Mouse (Mus musculus) intestine, embryonic 16.5 days (tissue): ENCODE results near the gene Slc2a8. TPM values are rescaled to one million over a fixed set of nuclear protein-coding genes. Genes with fewer than 3 reads are reported as not detected.

Experiments
- ATAC-seq: fragments of 200-750 bp; cut with Nextera tagmentation; 2 replicates; pipeline ENCODE4 v1.8.0; 2017; ENCODE audit warnings: moderate TSS enrichment, moderate library complexity
- H3K27ac ChIP-seq: fragments of 300-500 bp; sonication (generic); 2 replicates; pipeline ENCODE4 v1.5.1; 2014; ENCODE audit warnings: mild to moderate bottlenecking, low read length
- H3K27me3 ChIP-seq: fragments of 300-500 bp; sonication (generic); replicated peaks from 2 replicates; pipeline ENCODE4 v1.6.1; 2014; ENCODE audit warnings: low read length, control low read depth, mixed read lengths; ENCODE audit not compliant: control insufficient read depth, insufficient read depth
- H3K36me3 ChIP-seq: fragments of 300-500 bp; sonication (generic); 2 replicates; pipeline ENCODE4 v1.6.1; 2014; ENCODE audit warnings: low read length, control low read depth; ENCODE audit not compliant: control insufficient read depth, insufficient read depth
- H3K4me1 ChIP-seq: fragments of 300-500 bp; sonication (generic); 2 replicates; pipeline ENCODE4 v1.6.1; 2014; ENCODE audit warnings: low read length, control low read depth, mixed read lengths; ENCODE audit not compliant: control insufficient read depth, insufficient read depth
- H3K4me2 ChIP-seq: fragments of 300-500 bp; sonication (generic); 2 replicates; pipeline ENCODE4 v1.6.1; 2014; ENCODE audit warnings: low read depth, low read length, control low read depth
- H3K4me3 ChIP-seq: fragments of 300-500 bp; sonication (generic); 2 replicates; pipeline ENCODE4 v1.5.1; 2014; ENCODE audit warnings: mild to moderate bottlenecking, low read length
- H3K9ac ChIP-seq: fragments of 300-500 bp; sonication (generic); 2 replicates; pipeline ENCODE4 v1.6.1; 2014; ENCODE audit warnings: low read depth, low read length
- H3K9me3 ChIP-seq: fragments of 300-500 bp; sonication (generic); 2 replicates; pipeline ENCODE4 v1.6.1; 2016; ENCODE audit warnings: low read length, control low read depth; ENCODE audit not compliant: control insufficient read depth
- WGBS: fragments of 180-500 bp; shearing (Covaris S2); extraction: QIAGEN DNeasy Blood & Tissue Kit; methylation state at CpG from one replicate; pipeline ENCODE4 v1.1.7; 2014; 5-methylcytosine and 5-hydroxymethylcytosine counted together
- polyA plus RNA-seq: library from polyadenylated mRNA; unstranded; fragments of >200 nt; fragmentation: Nextera tagmentation; extraction: Ambion mirVana; gene quantifications from 2 replicates; pipeline ENCODE4 v1.2.1, GENCODE M21; 2015

The Slc2a8 gene
- polyA plus RNA-seq, 1 experiment from 2014 or later: 21.5 TPM

- no peak overlapping the region for H3K27ac ChIP-seq
- 87% methylated on average over 2 of the region's 2 CpGs for WGBS
- H3K4me3 ChIP-seq: no peak overlapping the region
- no peaks in the 10 kb centered on the region for H3K4me1 ChIP-seq
- ATAC-seq: no peak
- no peaks in the 10 kb centered on the region for H3K36me3 ChIP-seq
- no peaks in the 10 kb centered on the region for H3K9me3 ChIP-seq
- no peak overlapping the region for H3K4me2 ChIP-seq
- H3K27me3 ChIP-seq: no peaks in the 10 kb centered on the region
- no peak overlapping the region for H3K9ac ChIP-seq
These were observed 17.9 kb upstream of the Slc2a8 start for GRCm38 (mm10) chr2:32999752-33000151.

DNA sequence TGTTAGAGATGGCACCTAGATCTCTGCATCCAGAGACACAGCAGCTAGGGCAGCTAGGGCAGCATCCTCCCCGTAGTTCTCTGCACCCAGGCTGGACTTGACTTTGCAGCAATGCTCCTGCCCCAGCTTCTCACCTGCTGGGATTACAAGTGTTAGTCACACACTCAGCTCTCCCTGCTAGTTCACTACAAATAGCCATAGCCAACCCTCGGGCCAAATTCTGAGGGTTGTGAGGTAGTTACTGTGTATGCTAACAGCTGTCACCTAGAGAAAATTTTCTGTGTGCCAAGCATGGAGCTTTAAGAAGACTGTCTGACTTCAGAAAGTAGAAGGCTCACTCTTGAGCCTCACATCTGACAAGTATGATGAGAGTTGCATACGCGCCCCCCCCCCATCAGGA, 15.9 kb upstream of the Slc2a8 start:
- H3K27me3 ChIP-seq: no peaks in the 10 kb centered on the region
- no peaks in the 10 kb centered on the region for H3K36me3 ChIP-seq
- no peaks in the 10 kb centered on the region for H3K4me1 ChIP-seq
- 82% methylated on average over 4 of the region's 4 CpGs for WGBS
- ATAC-seq: no peak
- no peak overlapping the region for H3K4me3 ChIP-seq
- no peak overlapping the region for H3K9ac ChIP-seq
- no peak overlapping the region for H3K27ac ChIP-seq
- H3K9me3 ChIP-seq: no peaks in the 10 kb centered on the region
- no peak overlapping the region for H3K4me2 ChIP-seq

- no peak overlapping the region for H3K9ac ChIP-seq
- no peaks in the 10 kb centered on the region for H3K36me3 ChIP-seq
- WGBS: 82% methylated on average over 6 of the region's 6 CpGs
- no peak overlapping the region for H3K27ac ChIP-seq
- H3K4me2 ChIP-seq: no peak overlapping the region
- H3K4me3 ChIP-seq: no peak overlapping the region
- no peaks in the 10 kb centered on the region for H3K9me3 ChIP-seq
- no peak for ATAC-seq
- H3K4me1 ChIP-seq: no peaks in the 10 kb centered on the region
- H3K27me3 ChIP-seq: no peaks in the 10 kb centered on the region
These were observed 15.2 kb upstream of the Slc2a8 start for GRCm38 (mm10) chr2:32997081-32997480.

GRCm38 (mm10) chr2:32992130-32992529, 10.2 kb upstream of the Slc2a8 start:
- 69% methylated on average over 6 of the region's 6 CpGs for WGBS
- H3K9ac ChIP-seq: no peak overlapping the region
- ATAC-seq: no peak
- no peaks in the 10 kb centered on the region for H3K9me3 ChIP-seq
- H3K27ac ChIP-seq: no peak overlapping the region
- H3K4me1 ChIP-seq: no peaks in the 10 kb centered on the region
- H3K36me3 ChIP-seq: no peaks in the 10 kb centered on the region
- no peak overlapping the region for H3K4me3 ChIP-seq
- no peaks in the 10 kb centered on the region for H3K27me3 ChIP-seq
- H3K4me2 ChIP-seq: no peak overlapping the region

DNA sequence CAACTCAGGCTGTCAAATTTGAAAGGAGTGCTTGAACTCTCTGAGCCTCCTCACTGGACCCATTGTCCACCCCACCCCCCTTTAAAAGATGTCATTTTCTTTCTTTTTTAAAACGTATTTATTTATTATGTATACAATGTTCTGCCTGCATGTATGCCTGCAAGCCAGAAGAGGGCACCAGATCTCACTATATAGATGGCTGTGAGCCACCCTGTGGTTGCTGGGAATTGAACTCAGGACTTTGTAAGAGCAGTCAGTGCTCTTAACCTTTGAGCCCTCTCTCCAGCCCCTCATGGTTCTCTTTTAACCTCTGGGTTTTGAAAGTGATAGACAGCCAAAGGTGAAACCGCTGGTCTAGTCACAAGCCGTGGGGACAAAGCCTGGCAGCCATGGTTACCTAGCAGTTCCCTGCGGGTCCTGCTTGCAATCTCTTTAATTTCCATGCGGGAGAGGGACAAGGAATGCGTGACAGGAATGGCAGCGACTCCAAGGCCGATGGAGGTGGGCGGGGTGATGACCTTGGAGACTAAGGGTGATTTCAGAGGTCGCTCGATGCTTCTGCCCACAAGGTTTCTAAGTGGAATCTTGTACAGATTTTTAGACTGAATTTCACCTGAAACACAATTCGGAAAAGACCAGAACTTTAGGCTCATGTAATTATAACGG, 8.4 kb upstream of the Slc2a8 start:
- ATAC-seq: no peak
- no peaks in the 10 kb centered on the region for H3K27me3 ChIP-seq
- no peak overlapping the region for H3K9ac ChIP-seq
- no peak overlapping the region for H3K4me2 ChIP-seq
- H3K27ac ChIP-seq: no peak overlapping the region
- no peaks in the 10 kb centered on the region for H3K9me3 ChIP-seq
- 65% methylated on average over 13 of the region's 13 CpGs for WGBS
- no peaks in the 10 kb centered on the region for H3K4me1 ChIP-seq
- no peaks in the 10 kb centered on the region for H3K36me3 ChIP-seq
- H3K4me3 ChIP-seq: no peak overlapping the region

GRCm38 (mm10) chr2:32989376-32989775, 7.5 kb upstream of the Slc2a8 start:
- H3K27ac ChIP-seq: no peak overlapping the region
- H3K4me3 ChIP-seq: no peak overlapping the region
- ATAC-seq: no peak
- H3K9me3 ChIP-seq: no peaks in the 10 kb centered on the region
- H3K36me3 ChIP-seq: no peaks in the 10 kb centered on the region
- no peaks in the 10 kb centered on the region for H3K27me3 ChIP-seq
- no peaks in the 10 kb centered on the region; the same call in 1 of the 2 replicates for H3K4me1 ChIP-seq
- no peak overlapping the region for H3K4me2 ChIP-seq
- H3K9ac ChIP-seq: no peak overlapping the region
- 56% methylated on average over 3 of the region's 3 CpGs for WGBS

- H3K9ac ChIP-seq: no peak overlapping the region
- H3K4me2 ChIP-seq: no peak overlapping the region
- H3K36me3 ChIP-seq: no peaks in the 10 kb centered on the region
- H3K27me3 ChIP-seq: no peaks in the 10 kb centered on the region
- no peaks in the 10 kb centered on the region for H3K9me3 ChIP-seq
- no peak overlapping the region for H3K4me3 ChIP-seq
- no peak for ATAC-seq
- no peak overlapping the region for H3K27ac ChIP-seq
- 45% methylated on average over 8 of the region's 8 CpGs for WGBS
- H3K4me1 ChIP-seq: peaks cover 6% of the 10 kb centered on the region
These were observed 4.0 kb upstream of the Slc2a8 start for GRCm38 (mm10) chr2:32985844-32986243.

GRCm38 (mm10) chr2:32983617-32984016, 1.7 kb upstream of the Slc2a8 start:
- H3K4me1 ChIP-seq: peaks cover 8% of the 10 kb centered on the region
- no peaks in the 10 kb centered on the region for H3K27me3 ChIP-seq
- no peaks in the 10 kb centered on the region for H3K9me3 ChIP-seq
- 43% methylated on average over 6 of the region's 6 CpGs for WGBS
- H3K27ac ChIP-seq: no peak overlapping the region
- no peaks in the 10 kb centered on the region for H3K36me3 ChIP-seq
- peak overlapping the region; percentile 97 for H3K4me2 ChIP-seq
- H3K4me3 ChIP-seq: no peak overlapping the region
- peak; percentile 58 for ATAC-seq
- H3K9ac ChIP-seq: no peak overlapping the region

- no peak overlapping the region for H3K27ac ChIP-seq
- H3K9me3 ChIP-seq: no peaks in the 10 kb centered on the region
- H3K27me3 ChIP-seq: no peaks in the 10 kb centered on the region
- ATAC-seq: no peak
- H3K4me2 ChIP-seq: peak overlapping the region; percentile 97
- H3K36me3 ChIP-seq: no peaks in the 10 kb centered on the region
- peaks cover 8% of the 10 kb centered on the region for H3K4me1 ChIP-seq
- peak overlapping the region; percentile 3; the same call in 1 of the 2 replicates for H3K9ac ChIP-seq
- WGBS: 6% methylated on average over 4 of the region's 4 CpGs
- peak overlapping the region; percentile 87 for H3K4me3 ChIP-seq
These were observed 817 bp upstream of the Slc2a8 start for GRCm38 (mm10) chr2:32982700-32983099.

- Histone ChIP-seq H3K4me3 (peak overlapping the region; percentile 87), H3K27me3 (no peaks in the 10 kb centered on the region), H3K9ac (peak overlapping the region; percentile 90), H3K27ac (peak overlapping the region; percentile 62), H3K36me3 (no peaks in the 10 kb centered on the region), H3K4me2 (peak overlapping the region; percentile 97), H3K9me3 (no peaks in the 10 kb centered on the region), H3K4me1 (peaks cover 8% of the 10 kb centered on the region)
- WGBS: 1% methylated on average over 23 of the region's 23 CpGs
- ATAC-seq: peak; percentile 19
These were observed 602 bp downstream of the Slc2a8 start for GRCm38 (mm10) chr2:32981281-32981680.
